Mouse (Mus musculus): ENCODE measurements around the gene Nr5a2.

Nr5a2 gene

GRCm38 (mm10) chr1:136909494-136910037, 50.7 kb downstream of the Nr5a2 start:
- DNase-seq: no peak

GRCm38 (mm10) chr1:136898130-136898529, 62.1 kb downstream of the Nr5a2 start:
- DNase-seq: no peak

- no peak for DNase-seq
These were observed 63.9 kb downstream of the Nr5a2 start for GRCm38 (mm10) chr1:136896351-136896750.

GRCm38 (mm10) chr1:136895877-136896276, 64.4 kb downstream of the Nr5a2 start:
- no peak for DNase-seq

GRCm38 (mm10) chr1:136894753-136895152, 65.5 kb downstream of the Nr5a2 start:
- no peak for DNase-seq

GRCm38 (mm10) chr1:136893162-136893561, 67.1 kb downstream of the Nr5a2 start:
- DNase-seq: no peak

GRCm38 (mm10) chr1:136890439-136890838, 69.8 kb downstream of the Nr5a2 start:
- DNase-seq: no peak

- no peak for DNase-seq
These were observed 71.5 kb downstream of the Nr5a2 start for GRCm38 (mm10) chr1:136888704-136889103.

- peak; percentile 59 for DNase-seq
These were observed 73.6 kb downstream of the Nr5a2 start for GRCm38 (mm10) chr1:136886678-136887077.

- DNase-seq: no peak
These were observed 76.6 kb downstream of the Nr5a2 start for GRCm38 (mm10) chr1:136883458-136884174.

GRCm38 (mm10) chr1:136880260-136880659, 80.0 kb downstream of the Nr5a2 start:
- no peak for DNase-seq

GRCm38 (mm10) chr1:136875006-136875405, 85.2 kb downstream of the Nr5a2 start:
- DNase-seq: no peak

GRCm38 (mm10) chr1:136868955-136869354, 91.3 kb downstream of the Nr5a2 start:
- no peak for DNase-seq

- DNase-seq: no peak
These were observed 92.0 kb downstream of the Nr5a2 start for GRCm38 (mm10) chr1:136868285-136868684.

- DNase-seq: no peak
These were observed 93.7 kb downstream of the Nr5a2 start for GRCm38 (mm10) chr1:136866481-136867092.

- DNase-seq: no peak
These were observed 97.0 kb downstream of the Nr5a2 start for GRCm38 (mm10) chr1:136863209-136863608.

GRCm38 (mm10) chr1:136859454-136859853, 100.8 kb downstream of the Nr5a2 start:
- DNase-seq: peak; percentile 40

- no peak for DNase-seq
These were observed 101.5 kb downstream of the Nr5a2 start for GRCm38 (mm10) chr1:136858724-136859123.

GRCm38 (mm10) chr1:136856104-136856503, 104.1 kb downstream of the Nr5a2 start:
- DNase-seq: no peak

- no peak for DNase-seq
These were observed 111.5 kb downstream of the Nr5a2 start for GRCm38 (mm10) chr1:136848791-136849190.

GRCm38 (mm10) chr1:136846081-136846480, 114.2 kb downstream of the Nr5a2 start:
- DNase-seq: no peak

- DNase-seq: no peak
These were observed 114.9 kb downstream of the Nr5a2 start for GRCm38 (mm10) chr1:136845341-136845740.

GRCm38 (mm10) chr1:136840512-136840911, 119.7 kb downstream of the Nr5a2 start:
- no peak for DNase-seq

GRCm38 (mm10) chr1:136839202-136839601, 121.0 kb downstream of the Nr5a2 start:
- DNase-seq: peak; percentile 21
